Mouse (Mus musculus): ENCODE measurements around the gene Rbm38.

Rbm38 gene

GRCm38 (mm10) chr2:173036611-173037010, 16.3 kb downstream of the Rbm38 start:
- DNase-seq (ENCODE audit: low spot score) = peak; percentile 61

- DNase-seq (ENCODE audit: low spot score) = peak; percentile 53
Observed at GRCm38 (mm10) chr2:173037347-173037746, 17.0 kb downstream of the Rbm38 start.

- DNase-seq (ENCODE audit: low spot score) = peak; percentile 94
Observed at GRCm38 (mm10) chr2:173037827-173038607, 17.7 kb downstream of the Rbm38 start.

GRCm38 (mm10) chr2:173039041-173039440, 18.7 kb downstream of the Rbm38 start:
- DNase-seq (ENCODE audit: low spot score) = no peak

GRCm38 (mm10) chr2:173040803-173041202, 20.5 kb downstream of the Rbm38 start:
- DNase-seq (ENCODE audit: low spot score) = no peak

- DNase-seq (ENCODE audit: low spot score) = no peak
Observed at GRCm38 (mm10) chr2:173041242-173041641, 20.9 kb downstream of the Rbm38 start.

GRCm38 (mm10) chr2:173041893-173042292, 21.6 kb downstream of the Rbm38 start:
- no peak for DNase-seq (ENCODE audit: low spot score)

- DNase-seq (ENCODE audit: low spot score) = no peak
Observed at GRCm38 (mm10) chr2:173042504-173043162, 22.3 kb downstream of the Rbm38 start.

GRCm38 (mm10) chr2:173044198-173044970, 24.1 kb downstream of the Rbm38 start:
- no peak for DNase-seq (ENCODE audit: low spot score)

GRCm38 (mm10) chr2:173046582-173047297, 26.4 kb downstream of the Rbm38 start:
- no peak for DNase-seq (ENCODE audit: low spot score)

GRCm38 (mm10) chr2:173047471-173047870, 27.2 kb downstream of the Rbm38 start:
- DNase-seq (ENCODE audit: low spot score) = no peak

- DNase-seq (ENCODE audit: low spot score) = no peak
Observed at GRCm38 (mm10) chr2:173048041-173048745, 27.9 kb downstream of the Rbm38 start.

- DNase-seq (ENCODE audit: low spot score) = no peak
Observed at GRCm38 (mm10) chr2:173049231-173049630, 28.9 kb downstream of the Rbm38 start.

- DNase-seq (ENCODE audit: low spot score) = no peak
Observed at GRCm38 (mm10) chr2:173049817-173050216, 29.5 kb downstream of the Rbm38 start.

- DNase-seq (ENCODE audit: low spot score) = no peak
Observed at GRCm38 (mm10) chr2:173050604-173051382, 30.5 kb downstream of the Rbm38 start.

GRCm38 (mm10) chr2:173052881-173053280, 32.6 kb downstream of the Rbm38 start:
- DNase-seq (ENCODE audit: low spot score) = no peak

GRCm38 (mm10) chr2:173053846-173054245, 33.5 kb downstream of the Rbm38 start:
- DNase-seq (ENCODE audit: low spot score) = no peak

- DNase-seq (ENCODE audit: low spot score) = no peak
Observed at GRCm38 (mm10) chr2:173056303-173056881, 36.1 kb downstream of the Rbm38 start.

GRCm38 (mm10) chr2:173056882-173057315, 36.6 kb downstream of the Rbm38 start:
- DNase-seq (ENCODE audit: low spot score) = peak; percentile 65

- no peak for DNase-seq (ENCODE audit: low spot score)
Observed at GRCm38 (mm10) chr2:173057623-173058022, 37.3 kb downstream of the Rbm38 start.

Data from c-Kit-positive CD71-positive TER-119-positive erythroid progenitor cells, embryonic 14.5 days (primary cell).